Mouse (Mus musculus) hindbrain, embryonic 16.5 days (tissue): Measurements from ENCODE around the gene Tnni2. TPM values are rescaled to one million over a fixed set of nuclear protein-coding genes. Genes with fewer than 3 reads are reported as not detected.
A peak's percentile ranks its signal among the peaks of the same experiment; 100 is the strongest.

Source experiments
- ATAC-seq: fragments of 200-750 bp; cut with Nextera tagmentation; 2 replicates; pipeline ENCODE4 v1.8.0; 2017; ENCODE audit warnings: moderate TSS enrichment, moderate library complexity
- H3K27ac ChIP-seq: fragments of 300-500 bp; sonication (generic); 2 replicates; pipeline ENCODE4 v1.5.1; 2014; ENCODE audit warnings: low read depth, mild to moderate bottlenecking, control low read depth, low read length, moderate library complexity
- H3K27me3 ChIP-seq: fragments of 300-500 bp; sonication (generic); replicated peaks from 2 replicates; pipeline ENCODE4 v1.6.1; 2014; ENCODE audit warnings: low read length; ENCODE audit not compliant: control insufficient read depth, insufficient read depth
- H3K36me3 ChIP-seq: fragments of 300-500 bp; sonication (generic); 2 replicates; pipeline ENCODE4 v1.6.1; 2014; ENCODE audit warnings: mild to moderate bottlenecking, low read length, moderate library complexity, mixed read lengths; ENCODE audit not compliant: control insufficient read depth, insufficient read depth
- H3K4me1 ChIP-seq: fragments of 300-500 bp; sonication (generic); 2 replicates; pipeline ENCODE4 v1.6.1; 2014; ENCODE audit warnings: low read depth, low read length; ENCODE audit not compliant: control insufficient read depth, insufficient read depth
- H3K4me2 ChIP-seq: fragments of 300-500 bp; sonication (generic); 2 replicates; pipeline ENCODE4 v1.6.1; 2014; ENCODE audit warnings: mild to moderate bottlenecking, low read length, control low read depth, moderate library complexity
- H3K4me3 ChIP-seq: fragments of 300-500 bp; sonication (generic); 2 replicates; pipeline ENCODE4 v1.5.1; 2014; ENCODE audit warnings: mild to moderate bottlenecking, low read length, control low read depth, moderate library complexity
- H3K9ac ChIP-seq: fragments of 300-500 bp; sonication (generic); 2 replicates; pipeline ENCODE4 v1.6.1; 2014; ENCODE audit warnings: low read depth, mild to moderate bottlenecking, control low read depth, low read length, moderate library complexity
- H3K9me3 ChIP-seq: fragments of 300-500 bp; sonication (generic); 2 replicates; pipeline ENCODE4 v1.6.1; 2014; ENCODE audit warnings: mild to moderate bottlenecking, low read length, moderate library complexity; ENCODE audit not compliant: control insufficient read depth
- WGBS: fragments of 180-500 bp; shearing (Covaris S2); extraction: QIAGEN DNeasy Blood & Tissue Kit; methylation state at CpG from one replicate; pipeline ENCODE4 v1.1.7; 2014; 5-methylcytosine and 5-hydroxymethylcytosine counted together
- polyA plus RNA-seq: library from polyadenylated mRNA; unstranded; fragments of >200 nt; fragmentation: Nextera tagmentation; extraction: Ambion mirVana; gene quantifications from 2 replicates; pipeline ENCODE4 v1.2.1, GENCODE M21; 2015

Gene Tnni2
- polyA plus RNA-seq, 1 experiment from 2014 or later, result 2.0 TPM

GRCm38 (mm10) chr7:142481186-142481567 is 39.6 kb downstream of the Tnni2 start:
- no peaks in the 10 kb centered on the region for H3K9me3 ChIP-seq
- 0 out of 2 replicates have a peak, but pooled peaks have one; percentile 4 for ATAC-seq
- peaks cover 10% of the 10 kb centered on the region for H3K4me1 ChIP-seq
- peak overlapping the region; percentile 26 for H3K4me3 ChIP-seq
- no peaks in the 10 kb centered on the region; the same call in 1 of the 2 replicates for H3K27me3 ChIP-seq
- peak overlapping the region; percentile 33 for H3K9ac ChIP-seq
- H3K4me2 ChIP-seq, result peak overlapping the region; percentile 51
- no peaks in the 10 kb centered on the region for H3K36me3 ChIP-seq
- H3K27ac ChIP-seq, result peak overlapping the region; percentile 48; the same call in 1 of the 2 replicates
- 4% methylated on average over 5 of the region's 5 CpGs for WGBS

- Histone ChIP-seq H3K4me3 (peak overlapping the region; percentile 26), H3K27me3 (no peaks in the 10 kb centered on the region; the same call in 1 of the 2 replicates), H3K9ac (peak overlapping the region; percentile 33), H3K36me3 (no peaks in the 10 kb centered on the region), H3K9me3 (no peaks in the 10 kb centered on the region), H3K27ac (peak overlapping the region; percentile 48), H3K4me1 (peaks cover 10% of the 10 kb centered on the region), H3K4me2 (peak overlapping the region; percentile 51)
- peak; percentile 69 for ATAC-seq
- under 1% methylated on average over 19 of the region's 22 CpGs for WGBS
Observed at GRCm38 (mm10) chr7:142481568-142482255, 40.1 kb downstream of the Tnni2 start.

DNA sequence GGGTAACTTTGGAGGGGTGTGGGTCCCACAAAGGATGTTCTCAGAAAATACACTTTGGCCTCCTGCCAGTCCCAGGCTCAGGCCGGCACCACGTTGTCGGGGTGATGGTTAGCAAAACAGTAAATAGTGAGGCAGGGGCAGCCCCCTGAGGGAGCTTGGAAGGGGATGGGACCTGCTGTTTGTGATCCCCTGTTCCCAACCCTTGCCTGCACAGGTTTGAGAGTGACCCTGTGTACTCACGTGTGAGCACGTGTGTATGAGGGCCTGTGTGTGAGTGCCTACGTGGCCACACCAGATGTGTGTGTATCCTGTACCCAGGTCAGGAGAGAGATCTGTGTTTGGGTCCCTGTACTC is 40.6 kb downstream of the Tnni2 start:
- WGBS, result 25% methylated on average over 6 of the region's 6 CpGs
- Histone ChIP-seq H3K4me3 (no peak overlapping the region), H3K4me2 (no peak overlapping the region; the same call in 1 of the 2 replicates)

DNA sequence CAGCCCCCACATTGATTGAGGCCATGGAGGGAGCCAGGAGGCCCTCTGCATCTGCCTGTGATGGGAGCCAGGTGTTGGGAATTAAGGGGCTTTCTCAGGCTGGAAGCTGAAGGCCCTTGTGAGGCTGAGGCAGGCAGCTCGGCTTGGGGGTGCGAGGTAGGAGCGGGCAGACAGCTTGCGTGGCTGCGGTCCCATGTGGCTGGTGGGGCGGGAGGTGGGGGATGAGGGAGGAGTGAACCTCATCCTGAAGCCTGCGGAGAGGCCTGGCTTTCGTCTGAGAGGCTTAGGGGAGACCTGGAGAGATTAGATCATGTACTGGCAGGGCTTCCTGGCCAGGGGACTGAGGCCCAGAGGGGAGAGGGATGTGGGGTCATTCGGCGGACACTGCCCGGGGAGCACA is 41.5 kb downstream of the Tnni2 start:
- Histone ChIP-seq H3K9ac (no peak overlapping the region), H3K4me2 (no peak overlapping the region), H3K4me3 (no peak overlapping the region), H3K27me3 (no peaks in the 10 kb centered on the region; the same call in 1 of the 2 replicates), H3K4me1 (peaks cover 18% of the 10 kb centered on the region), H3K9me3 (no peaks in the 10 kb centered on the region), H3K36me3 (no peaks in the 10 kb centered on the region), H3K27ac (no peak overlapping the region; the same call in 1 of the 2 replicates)
- no peak for ATAC-seq
- 50% methylated on average over 11 of the region's 11 CpGs for WGBS

More for the DNA sequence above, 40.6 kb downstream of the Tnni2 start:
- H3K9me3 ChIP-seq, result no peaks in the 10 kb centered on the region
- no peaks in the 10 kb centered on the region for H3K36me3 ChIP-seq
- peak; percentile 38 for ATAC-seq
- H3K4me1 ChIP-seq, result peaks cover 14% of the 10 kb centered on the region
- H3K27ac ChIP-seq, result peak overlapping the region; percentile 48
- H3K9ac ChIP-seq, result no peak overlapping the region
- no peaks in the 10 kb centered on the region; the same call in 1 of the 2 replicates for H3K27me3 ChIP-seq

DNA sequence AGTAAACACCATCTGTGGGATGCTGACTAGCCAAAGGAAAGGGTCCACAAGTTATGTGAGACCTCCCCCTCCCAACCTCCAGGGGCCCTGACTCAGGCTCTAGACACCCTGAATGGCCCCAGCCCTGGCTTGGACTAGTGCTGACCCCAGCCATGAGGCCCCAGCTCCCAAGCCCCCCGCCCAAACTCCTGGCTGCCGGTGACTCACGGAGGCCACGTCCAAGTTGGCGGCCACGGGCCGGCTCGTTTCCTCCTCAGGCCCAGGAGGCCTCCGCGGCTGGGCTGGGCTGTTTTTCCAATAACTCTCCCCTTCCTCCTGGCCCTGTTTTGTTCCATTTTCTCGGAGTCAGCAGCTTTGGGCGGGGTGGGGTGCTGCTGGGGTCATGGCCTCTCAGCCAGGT is 43.2 kb downstream of the Tnni2 start:
- no peaks in the 10 kb centered on the region for H3K9me3 ChIP-seq
- H3K4me2 ChIP-seq, result no peak overlapping the region
- H3K4me3 ChIP-seq, result no peak overlapping the region
- WGBS, result 84% methylated on average over 11 of the region's 12 CpGs
- ATAC-seq, result no peak
- no peak overlapping the region for H3K27ac ChIP-seq
- H3K4me1 ChIP-seq, result peaks cover 18% of the 10 kb centered on the region
- H3K9ac ChIP-seq, result no peak overlapping the region
- no peaks in the 10 kb centered on the region; the same call in 1 of the 2 replicates for H3K27me3 ChIP-seq
- no peaks in the 10 kb centered on the region for H3K36me3 ChIP-seq

GRCm38 (mm10) chr7:142486751-142487162 is 45.1 kb downstream of the Tnni2 start:
- no peak overlapping the region for H3K4me2 ChIP-seq
- H3K27me3 ChIP-seq, result no peaks in the 10 kb centered on the region
- no peak for ATAC-seq
- no peak overlapping the region for H3K4me3 ChIP-seq
- H3K9me3 ChIP-seq, result no peaks in the 10 kb centered on the region
- no peaks in the 10 kb centered on the region for H3K36me3 ChIP-seq
- WGBS, result 73% methylated on average over 8 of the region's 8 CpGs
- no peak overlapping the region; the same call in 1 of the 2 replicates for H3K27ac ChIP-seq
- H3K4me1 ChIP-seq, result peaks cover 13% of the 10 kb centered on the region
- H3K9ac ChIP-seq, result peak overlapping the region; percentile 32; the same call in 1 of the 2 replicates

DNA sequence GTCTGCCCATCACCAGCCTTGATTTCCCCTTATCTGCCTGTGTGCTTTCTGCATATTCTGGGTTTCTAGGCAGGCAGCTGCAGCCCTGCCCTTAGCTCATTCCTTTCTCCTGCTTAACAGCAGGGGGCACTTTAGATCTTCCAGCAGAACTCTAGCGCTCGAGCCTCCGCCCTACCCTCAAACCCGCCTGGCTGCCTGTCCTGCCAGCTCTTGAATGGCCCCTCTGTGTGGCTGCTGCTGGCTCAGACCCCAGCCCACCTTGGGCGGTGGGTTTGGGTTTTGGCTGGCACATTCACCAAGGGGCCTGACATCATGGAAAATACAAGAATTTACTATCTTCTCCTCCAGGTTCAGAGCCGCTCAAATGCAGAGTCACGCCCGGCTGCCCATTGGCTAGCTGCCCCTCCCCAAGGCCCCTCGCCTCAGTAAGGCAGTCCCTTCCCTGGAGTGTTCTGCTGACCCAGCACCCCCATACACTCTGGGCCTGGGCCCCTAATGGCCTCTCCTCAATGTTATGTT is 45.8 kb downstream of the Tnni2 start:
- Histone ChIP-seq H3K36me3 (no peaks in the 10 kb centered on the region), H3K27ac (peak overlapping the region; percentile 51), H3K4me2 (peak overlapping the region; percentile 20; the same call in 1 of the 2 replicates), H3K27me3 (no peaks in the 10 kb centered on the region), H3K9me3 (no peaks in the 10 kb centered on the region), H3K4me3 (no peak overlapping the region), H3K4me1 (peaks cover 8% of the 10 kb centered on the region), H3K9ac (peak overlapping the region; percentile 8; the same call in 1 of the 2 replicates)
- peak; percentile 85 for ATAC-seq
- WGBS, result 18% methylated on average over 9 of the region's 9 CpGs

GRCm38 (mm10) chr7:142488053-142488452 is 46.4 kb downstream of the Tnni2 start:
- Histone ChIP-seq H3K9ac (no peak overlapping the region), H3K27me3 (no peaks in the 10 kb centered on the region)
- 89% methylated on average over 3 of the region's 3 CpGs for WGBS

DNA sequence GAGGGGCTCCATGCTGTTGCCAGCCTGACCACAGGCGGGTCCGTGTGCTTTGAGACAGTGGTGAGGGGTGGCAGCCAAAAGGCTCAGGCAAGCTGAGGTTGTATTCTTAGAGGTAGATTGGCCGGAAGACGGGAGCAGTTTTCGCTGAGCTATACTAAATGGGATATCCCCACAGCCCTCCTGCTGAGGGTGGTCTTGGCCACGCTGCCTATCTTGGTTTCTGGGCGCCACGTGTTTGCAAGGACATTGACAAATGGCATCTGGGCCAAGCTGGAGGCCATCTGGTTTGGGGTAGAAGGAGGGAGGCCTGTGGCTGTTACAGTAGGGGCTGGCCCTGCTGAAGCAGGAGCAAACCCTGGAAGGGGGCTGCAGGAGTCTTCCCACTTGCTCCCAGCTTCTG is 51.9 kb downstream of the Tnni2 start:
- no peak for ATAC-seq
- H3K4me2 ChIP-seq, result no peak overlapping the region
- H3K9ac ChIP-seq, result no peak overlapping the region
- no peaks in the 10 kb centered on the region for H3K36me3 ChIP-seq
- no peaks in the 10 kb centered on the region for H3K4me1 ChIP-seq
- WGBS, result 74% methylated on average over 8 of the region's 8 CpGs
- no peaks in the 10 kb centered on the region for H3K9me3 ChIP-seq
- no peaks in the 10 kb centered on the region for H3K27me3 ChIP-seq
- no peak overlapping the region for H3K4me3 ChIP-seq
- H3K27ac ChIP-seq, result no peak overlapping the region

More at GRCm38 (mm10) chr7:142488053-142488452, 46.4 kb downstream of the Tnni2 start:
- Histone ChIP-seq H3K4me1 (peaks cover 8% of the 10 kb centered on the region), H3K4me2 (no peak overlapping the region), H3K9me3 (no peaks in the 10 kb centered on the region), H3K36me3 (no peaks in the 10 kb centered on the region), H3K27ac (no peak overlapping the region), H3K4me3 (no peak overlapping the region)
- ATAC-seq, result no peak
